Mouse (Mus musculus) midbrain, embryonic 15.5 days (tissue): ENCODE data around the gene Dars2. TPM values are rescaled to one million over a fixed set of nuclear protein-coding genes. Genes with fewer than 3 reads are reported as not detected.
"Not testable (repeated sequence)": the region's sequence is repeated elsewhere in the genome, so short reads cannot be mapped to it uniquely, and the experiment has no call there.

ENCODE experiments used
- ATAC-seq: fragments of 200-750 bp; cut with Nextera tagmentation; replicated peaks from 2 replicates; pipeline ENCODE4 v1.8.0; 2017; ENCODE audit warnings: moderate TSS enrichment
- H3K27ac ChIP-seq: fragments of 300-500 bp; sonication (generic); 2 replicates; pipeline ENCODE4 v1.5.1; 2015; ENCODE audit warnings: mild to moderate bottlenecking, inconsistent platforms
- H3K27me3 ChIP-seq: fragments of 300-500 bp; sonication (generic); replicated peaks from 2 replicates; pipeline ENCODE4 v1.6.1; 2015; ENCODE audit warnings: inconsistent platforms
- H3K36me3 ChIP-seq: fragments of 300-500 bp; sonication (generic); replicated peaks from 2 replicates; pipeline ENCODE4 v1.6.1; 2015; ENCODE audit warnings: inconsistent platforms
- H3K4me1 ChIP-seq: fragments of 300-500 bp; sonication (generic); 2 replicates; pipeline ENCODE4 v1.6.1; 2015; ENCODE audit warnings: inconsistent platforms
- H3K4me2 ChIP-seq: fragments of 300-500 bp; sonication (generic); 2 replicates; pipeline ENCODE4 v1.6.1; 2015; ENCODE audit warnings: inconsistent platforms, mild to moderate bottlenecking, moderate library complexity
- H3K4me3 ChIP-seq: fragments of 300-500 bp; sonication (generic); 2 replicates; pipeline ENCODE4 v1.5.1; 2015; ENCODE audit warnings: mild to moderate bottlenecking, inconsistent platforms
- H3K9ac ChIP-seq: fragments of 300-500 bp; sonication (generic); 2 replicates; pipeline ENCODE4 v1.6.1; 2015; ENCODE audit warnings: mild to moderate bottlenecking, inconsistent platforms
- H3K9me3 ChIP-seq: fragments of 300-500 bp; sonication (generic); 2 replicates; pipeline ENCODE4 v1.6.1; 2016; ENCODE audit warnings: inconsistent platforms
- WGBS: fragments of 180-500 bp; shearing (Covaris S2); methylation state at CpG from one replicate; pipeline ENCODE4 v1.1.7; 2015; ENCODE audit warnings: mixed read lengths; 5-methylcytosine and 5-hydroxymethylcytosine counted together
- polyA plus RNA-seq: library from polyadenylated mRNA; unstranded; fragments of >200 nt; fragmentation: Nextera tagmentation; extraction: Ambion mirVana; gene quantifications from 2 replicates; pipeline ENCODE4 v1.2.1, GENCODE M21; 2015

The Dars2 gene
- polyA plus RNA-seq, 1 experiment from 2014 or later, result 24.8 TPM

- WGBS, result 1% methylated on average over 21 of the region's 21 CpGs
- Histone ChIP-seq H3K36me3 (peaks cover 24% of the 10 kb centered on the region; the same call in 1 of the 2 replicates), H3K4me1 (peaks cover 39% of the 10 kb centered on the region), H3K4me2 (peak overlapping the region; percentile 66), H3K9ac (peak overlapping the region; percentile 95), H3K27ac (peak overlapping the region; percentile 91), H3K27me3 (no peaks in the 10 kb centered on the region), H3K9me3 (no peaks in the 10 kb centered on the region), H3K4me3 (peak overlapping the region; percentile 95)
- no peak for ATAC-seq
Observed at GRCm38 (mm10) chr1:161033856-161034434, 36.5 kb downstream of the Dars2 start.

DNA sequence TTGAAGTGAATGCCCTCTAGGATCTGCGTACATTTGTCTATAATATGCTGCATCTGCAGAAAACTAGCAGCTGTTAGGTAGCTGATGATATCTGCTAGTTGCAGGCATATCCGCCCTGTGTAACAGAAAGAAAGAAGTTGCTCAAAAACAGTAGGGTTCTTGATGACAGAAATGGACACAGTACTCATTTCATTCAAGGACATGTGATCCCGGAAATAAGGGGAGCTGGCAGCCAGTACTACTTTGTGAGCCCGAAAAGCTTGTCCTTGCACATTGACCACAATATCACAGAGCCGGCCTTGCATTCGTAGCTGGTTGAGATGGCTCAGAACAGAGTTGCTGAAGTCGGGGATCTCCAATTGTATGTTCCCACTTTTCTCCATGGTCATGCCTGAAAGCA is 38.1 kb downstream of the Dars2 start:
- no peak overlapping the region for H3K27ac ChIP-seq
- no peak for ATAC-seq
- H3K4me1 ChIP-seq, result peaks cover 26% of the 10 kb centered on the region
- 93% methylated on average over 7 of the region's 7 CpGs for WGBS
- no peaks in the 10 kb centered on the region for H3K9me3 ChIP-seq
- no peaks in the 10 kb centered on the region for H3K27me3 ChIP-seq
- no peak overlapping the region for H3K4me2 ChIP-seq
- peaks cover 11% of the 10 kb centered on the region; the same call in 1 of the 2 replicates for H3K36me3 ChIP-seq
- no peak overlapping the region for H3K4me3 ChIP-seq
- H3K9ac ChIP-seq, result no peak overlapping the region

DNA sequence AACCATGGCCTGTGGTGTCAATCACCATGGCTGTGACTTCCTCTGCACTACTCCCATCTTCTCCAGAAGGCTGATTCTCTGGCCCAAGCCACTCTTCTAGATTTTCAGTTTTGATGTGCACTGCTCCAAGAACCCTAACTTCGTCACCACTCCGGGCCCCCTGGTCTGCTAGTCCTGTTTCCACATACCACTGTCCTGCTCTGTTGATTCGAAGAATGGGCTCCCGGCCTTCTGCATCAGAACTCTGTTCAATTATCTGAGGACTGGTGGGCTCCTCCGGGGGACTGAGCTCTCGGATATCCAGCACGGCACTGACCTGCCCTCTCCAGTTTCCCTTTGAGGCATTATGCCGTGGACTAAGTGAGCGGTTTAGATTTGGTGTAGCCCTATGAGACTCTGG is 38.6 kb downstream of the Dars2 start:
- peaks cover 11% of the 10 kb centered on the region; the same call in 1 of the 2 replicates for H3K36me3 ChIP-seq
- H3K9ac ChIP-seq, result no peak overlapping the region
- peaks cover 24% of the 10 kb centered on the region for H3K4me1 ChIP-seq
- H3K27me3 ChIP-seq, result no peaks in the 10 kb centered on the region
- H3K9me3 ChIP-seq, result no peaks in the 10 kb centered on the region
- no peak for ATAC-seq
- H3K27ac ChIP-seq, result no peak overlapping the region
- no peak overlapping the region for H3K4me2 ChIP-seq
- H3K4me3 ChIP-seq, result no peak overlapping the region
- 89% methylated on average over 9 of the region's 9 CpGs for WGBS

DNA sequence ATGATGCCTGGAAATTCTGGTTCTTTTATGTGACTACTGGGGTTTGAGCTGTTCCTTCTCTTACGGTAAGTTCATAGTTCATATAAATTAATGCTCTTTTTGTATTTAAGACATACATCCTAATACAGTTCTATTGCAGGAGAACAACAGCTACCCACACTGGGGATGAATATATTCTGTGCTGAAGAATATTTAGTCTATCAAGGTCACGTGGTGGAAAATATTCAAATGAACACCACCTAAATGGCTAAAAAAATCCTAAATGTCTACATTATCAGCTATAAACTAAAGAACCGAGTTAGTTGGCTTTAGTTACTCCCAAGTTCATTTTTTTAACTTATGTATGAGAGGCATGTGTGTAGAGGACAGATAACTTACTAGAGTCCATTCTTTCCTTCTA is 40.4 kb downstream of the Dars2 start:
- Histone ChIP-seq H3K4me3 (no peak overlapping the region), H3K4me2 (no peak overlapping the region), H3K9me3 (no peaks in the 10 kb centered on the region), H3K9ac (no peak overlapping the region), H3K27ac (no peak overlapping the region), H3K27me3 (no peaks in the 10 kb centered on the region), H3K36me3 (peaks cover 10% of the 10 kb centered on the region; the same call in 1 of the 2 replicates), H3K4me1 (peaks cover 17% of the 10 kb centered on the region)
- no peak for ATAC-seq
- 98% methylated on average over 3 of the region's 3 CpGs for WGBS

DNA sequence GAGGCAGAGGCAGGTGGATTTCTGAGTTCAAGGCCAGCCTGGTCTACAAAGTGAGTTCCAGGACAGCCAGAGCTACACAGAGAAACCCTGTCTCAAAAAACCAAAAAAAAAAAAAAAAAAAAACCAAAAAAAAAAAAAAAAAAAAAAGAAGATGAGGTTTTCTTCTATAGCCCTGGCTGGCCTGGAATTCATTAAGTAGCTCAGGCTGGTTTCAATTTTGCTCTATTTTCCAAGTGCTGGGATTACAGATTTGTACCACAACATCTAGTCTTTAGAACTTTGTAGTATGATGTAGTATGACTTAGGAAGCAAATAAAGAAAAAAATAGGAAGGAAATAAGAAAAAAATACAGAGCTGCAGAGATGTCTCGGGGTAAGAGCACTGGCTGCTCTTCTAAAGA is 42.0 kb downstream of the Dars2 start:
- H3K4me3 ChIP-seq, H3K27ac ChIP-seq, H3K4me2 ChIP-seq, H3K9ac ChIP-seq, H3K9me3 ChIP-seq, ATAC-seq, H3K27me3 ChIP-seq, H3K36me3 ChIP-seq: not testable (repeated sequence)
- peaks cover 10% of the 10 kb centered on the region for H3K4me1 ChIP-seq
- WGBS, result 88% methylated on average over 1 of the region's 1 CpGs

DNA sequence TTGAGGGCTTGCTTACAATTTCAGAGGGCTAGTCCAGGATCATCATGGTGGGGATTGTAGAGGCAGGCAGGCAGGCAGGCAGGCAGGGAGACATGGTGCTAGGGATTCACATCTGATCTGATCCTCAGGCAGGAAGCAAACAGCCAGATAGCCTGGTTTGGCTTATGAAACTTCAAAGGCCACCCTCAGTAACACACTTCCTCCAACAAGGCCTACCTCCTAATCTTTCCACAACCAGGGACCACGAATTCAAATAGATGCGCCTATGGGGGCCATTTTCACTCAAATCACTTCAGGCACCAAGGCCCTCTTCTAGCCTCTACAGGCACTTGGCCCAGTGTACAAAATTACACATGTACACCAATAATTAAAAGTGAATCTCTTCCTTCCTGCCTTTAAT is 43.3 kb downstream of the Dars2 start:
- Histone ChIP-seq H3K27ac (no peak overlapping the region), H3K4me3 (no peak overlapping the region), H3K4me1 (no peaks in the 10 kb centered on the region), H3K9me3 (no peaks in the 10 kb centered on the region), H3K4me2 (no peak overlapping the region), H3K9ac (no peak overlapping the region), H3K27me3 (no peaks in the 10 kb centered on the region), H3K36me3 (peaks cover 10% of the 10 kb centered on the region; the same call in 1 of the 2 replicates)
- WGBS, result 87% methylated on average over 2 of the region's 2 CpGs
- no peak for ATAC-seq

DNA sequence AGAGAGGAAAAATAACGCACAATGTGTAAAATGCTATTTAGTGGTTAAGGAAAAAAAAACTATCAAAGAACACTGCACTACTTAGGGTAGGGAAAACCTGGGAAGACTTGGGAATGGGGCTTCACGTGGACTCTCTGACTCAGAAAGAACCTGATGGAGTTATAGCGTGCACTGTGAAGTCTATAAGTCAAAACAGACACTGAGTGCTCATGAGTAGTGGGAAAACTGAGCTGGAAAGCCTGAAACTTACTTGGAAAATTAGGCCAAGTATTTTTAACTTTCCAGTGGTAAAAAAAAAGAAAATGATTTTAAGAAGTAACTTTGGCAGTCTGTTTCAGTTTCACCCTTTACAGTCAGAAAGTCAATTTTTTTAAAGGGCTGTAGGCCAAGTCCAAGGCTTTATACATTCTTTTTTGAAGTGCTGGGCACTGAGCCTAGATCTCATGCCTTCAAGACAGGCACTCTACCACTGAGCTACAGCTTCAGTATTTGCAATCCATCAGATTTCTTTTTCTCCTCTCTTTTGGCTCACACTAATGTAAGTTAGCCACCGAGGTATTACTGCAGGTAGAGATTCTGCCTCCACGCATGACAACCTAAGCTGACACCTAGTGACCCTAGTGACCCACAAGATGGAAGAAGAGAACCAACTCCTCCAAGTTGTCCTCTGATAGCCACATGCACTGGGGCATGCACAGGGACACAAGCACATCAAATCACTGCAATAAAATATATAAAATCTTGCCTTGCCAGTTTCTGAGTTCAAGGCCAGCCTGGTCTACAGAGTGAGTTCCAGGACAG is 44.8 kb downstream of the Dars2 start:
- Histone ChIP-seq H3K9ac (no peak overlapping the region), H3K9me3 (no peaks in the 10 kb centered on the region), H3K36me3 (0 out of 2 replicates have a peak, but pooled peaks cover 7% of the 10 kb centered on the region), H3K4me3 (no peak overlapping the region), H3K4me1 (no peaks in the 10 kb centered on the region), H3K27ac (no peak overlapping the region), H3K4me2 (no peak overlapping the region), H3K27me3 (no peaks in the 10 kb centered on the region)
- ATAC-seq, result no peak
- 92% methylated on average over 5 of the region's 5 CpGs for WGBS

DNA sequence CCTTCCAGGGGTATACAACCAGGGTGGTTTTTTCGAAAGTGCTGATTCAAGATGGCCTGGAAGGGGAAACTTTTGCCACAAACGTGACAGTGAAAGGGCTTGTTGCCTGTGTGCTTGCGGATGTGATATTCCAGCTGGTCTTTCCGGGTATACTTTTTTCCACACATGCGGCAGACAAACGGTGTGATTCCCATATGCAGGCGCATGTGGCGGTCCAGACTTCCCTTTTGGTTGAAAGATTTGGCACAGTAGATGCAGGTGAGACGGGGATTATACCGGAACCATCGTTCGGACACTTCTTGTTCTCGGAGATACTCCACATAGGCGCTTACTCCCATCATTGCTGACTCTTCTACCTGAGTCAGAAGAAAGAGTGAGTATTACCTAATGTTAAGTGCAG is 50.4 kb downstream of the Dars2 start:
- peaks cover 5% of the 10 kb centered on the region; the same call in 1 of the 2 replicates for H3K4me1 ChIP-seq
- no peak for ATAC-seq
- peaks cover 21% of the 10 kb centered on the region for H3K36me3 ChIP-seq
- no peaks in the 10 kb centered on the region for H3K27me3 ChIP-seq
- no peak overlapping the region for H3K4me3 ChIP-seq
- WGBS, result 94% methylated on average over 14 of the region's 14 CpGs
- no peak overlapping the region for H3K27ac ChIP-seq
- no peaks in the 10 kb centered on the region for H3K9me3 ChIP-seq
- H3K4me2 ChIP-seq, result no peak overlapping the region
- no peak overlapping the region for H3K9ac ChIP-seq

DNA sequence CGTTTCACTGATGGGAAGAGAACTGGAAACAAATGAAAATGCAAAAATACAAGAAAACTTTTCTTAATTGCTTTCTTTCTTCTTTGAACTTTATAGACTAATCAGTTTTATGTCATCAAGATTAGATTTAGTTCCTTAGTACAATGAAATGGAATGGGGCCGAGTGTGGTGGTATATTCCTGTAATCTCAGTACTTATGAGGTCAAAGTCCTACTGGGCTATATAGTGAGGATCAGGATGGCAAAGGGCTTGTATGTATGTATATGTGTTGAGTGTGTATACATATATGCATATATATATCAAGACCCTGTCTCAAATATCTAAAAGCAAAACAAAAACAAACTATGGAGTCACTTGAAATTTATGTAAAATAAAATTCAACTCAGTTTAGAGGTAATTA is 54.1 kb downstream of the Dars2 start:
- Histone ChIP-seq H3K9me3 (no peaks in the 10 kb centered on the region), H3K4me1 (peaks cover 5% of the 10 kb centered on the region; the same call in 1 of the 2 replicates), H3K27ac (no peak overlapping the region), H3K36me3 (peaks cover 28% of the 10 kb centered on the region), H3K4me2 (no peak overlapping the region), H3K4me3 (no peak overlapping the region), H3K9ac (no peak overlapping the region), H3K27me3 (no peaks in the 10 kb centered on the region)
- 82% methylated on average over 2 of the region's 2 CpGs for WGBS
- no peak for ATAC-seq

GRCm38 (mm10) chr1:161010436-161010835 is 60.0 kb downstream of the Dars2 start:
- Histone ChIP-seq H3K9ac (no peak overlapping the region), H3K9me3 (no peaks in the 10 kb centered on the region), H3K27ac (no peak overlapping the region), H3K4me3 (no peak overlapping the region), H3K4me2 (no peak overlapping the region), H3K4me1 (peaks cover 2% of the 10 kb centered on the region; the same call in 1 of the 2 replicates), H3K27me3 (no peaks in the 10 kb centered on the region), H3K36me3 (peaks cover 7% of the 10 kb centered on the region; the same call in 1 of the 2 replicates)
- 95% methylated on average over 4 of the region's 4 CpGs for WGBS
- ATAC-seq, result no peak

GRCm38 (mm10) chr1:161008038-161008437 is 62.4 kb downstream of the Dars2 start:
- 92% methylated on average over 2 of the region's 2 CpGs for WGBS

DNA sequence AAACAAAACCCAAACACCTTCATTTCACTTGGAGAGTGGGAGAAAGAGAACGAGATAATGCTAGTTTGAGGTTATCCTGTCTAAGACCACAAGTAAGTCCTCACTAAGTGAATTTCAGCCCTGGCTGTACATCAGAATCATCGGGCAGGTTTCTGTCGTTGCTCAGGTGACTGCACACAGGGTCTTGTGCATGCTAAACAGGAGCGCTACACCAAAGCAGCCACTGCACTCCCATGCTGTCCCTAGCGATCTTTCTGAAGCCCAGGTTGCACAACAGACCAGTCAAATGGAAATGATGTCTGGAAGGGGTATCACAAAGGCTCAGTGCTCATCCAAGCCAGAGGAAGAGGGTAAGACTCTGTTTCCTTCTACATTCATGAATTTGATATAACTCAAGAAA is 64.0 kb downstream of the Dars2 start:
- Histone ChIP-seq H3K9me3 (no peaks in the 10 kb centered on the region), H3K4me1 (no peaks in the 10 kb centered on the region), H3K36me3 (no peaks in the 10 kb centered on the region), H3K9ac (no peak overlapping the region), H3K4me2 (no peak overlapping the region), H3K27me3 (no peaks in the 10 kb centered on the region), H3K4me3 (no peak overlapping the region), H3K27ac (no peak overlapping the region)
- no peak for ATAC-seq
- WGBS, result 82% methylated on average over 5 of the region's 5 CpGs

More at GRCm38 (mm10) chr1:161008038-161008437, 62.4 kb downstream of the Dars2 start:
- Histone ChIP-seq H3K36me3 (peaks cover 7% of the 10 kb centered on the region; the same call in 1 of the 2 replicates), H3K9ac (no peak overlapping the region), H3K27me3 (no peaks in the 10 kb centered on the region), H3K4me2 (no peak overlapping the region), H3K9me3 (no peaks in the 10 kb centered on the region), H3K4me3 (no peak overlapping the region), H3K4me1 (no peaks in the 10 kb centered on the region), H3K27ac (no peak overlapping the region)
- no peak for ATAC-seq
